Mouse (Mus musculus) gastrocnemius, adult 18-20 months (tissue): ENCODE measurements around the gene Hspa4l. TPM values are rescaled to one million over a fixed set of nuclear protein-coding genes. Genes with fewer than 3 reads are reported as not detected.
"Not testable (repeated sequence)": the region's sequence is repeated elsewhere in the genome, so short reads cannot be mapped to it uniquely, and the experiment has no call there.

Experiments
- DNase-seq: peaks from one replicate; pipeline ENCODE4 v3.0.0; 2021; ENCODE audit warnings: low spot score
- total RNA-seq, 2 experiments: library from RNA; stranded (reverse); gene quantifications; 2 replicates each; pipeline ENCODE4 v1.2.3; 2021

Gene Hspa4l
- total RNA-seq, 2 experiments from 2014 or later, result 4.9 to 6.6 TPM

DNA sequence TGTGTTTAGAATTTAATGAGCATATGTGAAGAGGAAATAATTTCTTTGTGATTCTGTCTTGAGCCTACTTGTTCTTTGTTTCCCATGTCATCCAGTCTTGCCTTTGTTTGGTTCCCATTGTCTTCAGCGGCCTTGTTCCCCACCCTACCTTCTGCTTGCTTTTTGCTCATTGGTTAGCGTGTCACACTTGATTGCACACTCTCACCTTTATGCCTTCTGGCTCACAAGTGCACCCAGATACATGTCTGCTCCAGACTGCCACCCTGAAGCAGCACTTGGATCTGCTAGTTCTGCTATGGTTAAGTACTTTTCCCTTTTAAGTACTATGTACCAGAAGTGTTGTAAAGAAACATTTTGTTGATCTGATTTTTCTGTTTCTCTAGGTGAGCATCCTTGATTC is 65.6 kb downstream of the Hspa4l start:
- DNase-seq, result no peak

DNA sequence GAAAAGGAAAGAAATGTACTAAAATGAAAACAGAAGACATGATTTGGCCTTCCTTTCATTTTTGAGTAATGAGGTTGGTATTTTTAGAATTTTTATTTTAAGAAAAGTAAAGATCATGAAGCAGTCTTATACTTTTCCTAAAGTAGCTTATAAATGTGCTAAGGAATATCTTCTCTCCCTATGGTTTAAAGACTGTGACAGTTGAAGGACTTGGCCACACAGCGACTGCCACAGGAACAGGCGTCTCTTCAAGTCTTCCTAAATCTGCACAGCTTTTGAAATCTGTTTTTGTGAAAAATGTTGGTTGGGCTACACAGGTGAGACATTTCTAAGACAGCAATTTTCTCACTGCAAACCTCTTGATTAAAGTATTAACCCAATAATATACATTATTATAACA is 69.0 kb downstream of the Hspa4l start:
- no peak for DNase-seq

DNA sequence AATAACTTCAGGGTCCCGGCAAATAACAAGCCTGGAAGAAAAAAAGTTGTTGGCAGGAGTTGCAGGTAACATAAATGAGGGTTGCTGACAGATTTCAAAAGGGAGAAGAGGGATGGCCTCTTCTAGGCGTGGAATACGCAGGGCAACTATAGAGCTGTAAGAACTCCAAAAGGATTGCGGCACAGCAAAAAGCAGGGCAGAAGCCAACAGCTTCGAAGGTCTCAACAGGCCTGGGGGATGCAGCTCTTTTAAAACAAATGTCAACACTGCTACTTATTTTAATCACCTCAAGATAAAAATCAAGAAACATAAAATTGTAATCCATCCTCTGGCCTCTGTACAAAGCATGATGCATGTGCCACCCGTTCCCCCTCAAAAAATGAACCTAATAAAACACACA is 101.2 kb downstream of the Hspa4l start:
- not testable (repeated sequence) for DNase-seq

Other genes with a start within 250 kb of the Hspa4l start
- gene Intu, start 213.2 kb upstream of the Hspa4l start, total RNA-seq, result 1 to 10 TPM; 2.1 to 2.3 TPM
- not detected for gene Slc25a31, start 35.6 kb upstream of the Hspa4l start, total RNA-seq
- gene Plk4, start 55.5 kb downstream of the Hspa4l start, total RNA-seq, result under 1 TPM; 0.59 to 0.62 TPM
- gene Mfsd8, start 102.4 kb downstream of the Hspa4l start, total RNA-seq, result 10 to 100 TPM; 17.4 to 19.2 TPM
- 10 to 100 TPM; 12.4 to 15.7 TPM for gene Abhd18, start 102.5 kb downstream of the Hspa4l start, total RNA-seq
- gene 1700034I23Rik, start 158.0 kb downstream of the Hspa4l start, total RNA-seq, result under 1 TPM in 1 of 2 experiments, not detected in 1; 0.16 TPM
- 10 to 100 TPM; 64.4 to 72.7 TPM for gene Larp1b, start 205.3 kb downstream of the Hspa4l start, total RNA-seq